Mouse (Mus musculus) MEL-GATA-1-ER (cell line): Measurements from ENCODE around the gene Astn2.

ENCODE experiments used
- DNase-seq: peaks from one replicate; pipeline ENCODE4 v3.0.0-alpha.2; 2012; ENCODE audit warnings: low read depth; ENCODE audit errors: extremely low read depth

Gene Astn2

GRCm38 (mm10) chr4:65874236-65874781 lies 530.1 kb downstream of the Astn2 start:
- DNase-seq: no peak

- DNase-seq: no peak
These were observed 539.9 kb downstream of the Astn2 start for GRCm38 (mm10) chr4:65864551-65864950.

GRCm38 (mm10) chr4:65843191-65843590 lies 561.2 kb downstream of the Astn2 start:
- DNase-seq: no peak

GRCm38 (mm10) chr4:65839550-65840000 lies 564.8 kb downstream of the Astn2 start:
- no peak for DNase-seq

GRCm38 (mm10) chr4:65838781-65839180 lies 565.6 kb downstream of the Astn2 start:
- no peak for DNase-seq

DNA sequence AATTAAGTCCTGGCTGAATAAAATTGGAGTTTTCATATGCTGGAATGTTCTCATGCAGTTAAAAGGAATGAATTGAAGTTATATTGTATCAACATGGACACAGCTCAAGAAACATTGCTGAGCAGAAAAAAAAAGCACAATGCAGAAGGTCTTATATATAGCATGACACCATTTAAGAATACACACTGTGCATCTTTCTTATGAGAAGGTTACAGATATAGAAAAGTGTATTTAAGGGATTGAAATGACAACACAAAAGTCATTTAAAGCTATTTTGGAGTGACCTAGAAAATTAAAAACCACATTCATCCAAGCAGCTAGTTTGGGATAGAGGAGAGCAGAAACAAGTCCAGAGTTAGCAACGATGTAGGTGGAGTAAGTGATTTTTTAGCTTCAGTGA lies 571.4 kb downstream of the Astn2 start:
- no peak for DNase-seq

- DNase-seq: no peak
These were observed 572.5 kb downstream of the Astn2 start for GRCm38 (mm10) chr4:65831872-65832271.

- no peak for DNase-seq
These were observed 573.9 kb downstream of the Astn2 start for GRCm38 (mm10) chr4:65830495-65830894.

DNA sequence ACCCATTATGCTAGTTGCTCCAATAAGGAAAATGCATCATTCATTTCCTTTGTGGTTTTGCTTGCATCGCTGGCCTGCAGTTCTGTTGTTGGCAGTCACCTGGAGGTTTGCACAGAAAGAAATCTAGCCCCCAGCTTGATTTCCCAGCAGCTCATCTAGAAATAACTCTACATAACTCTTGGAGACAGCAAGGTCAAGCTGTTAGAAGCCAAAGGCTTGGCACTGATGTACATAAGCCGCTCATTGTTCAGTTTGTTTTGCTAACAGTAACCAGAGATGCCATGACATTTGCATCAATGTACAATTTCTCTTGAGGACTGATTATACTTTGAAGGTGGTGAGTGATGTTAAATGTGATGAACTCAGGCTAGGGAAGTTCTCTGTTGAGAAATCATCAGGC lies 583.3 kb downstream of the Astn2 start:
- no peak for DNase-seq

GRCm38 (mm10) chr4:65820236-65820635 lies 584.2 kb downstream of the Astn2 start:
- no peak for DNase-seq

DNA sequence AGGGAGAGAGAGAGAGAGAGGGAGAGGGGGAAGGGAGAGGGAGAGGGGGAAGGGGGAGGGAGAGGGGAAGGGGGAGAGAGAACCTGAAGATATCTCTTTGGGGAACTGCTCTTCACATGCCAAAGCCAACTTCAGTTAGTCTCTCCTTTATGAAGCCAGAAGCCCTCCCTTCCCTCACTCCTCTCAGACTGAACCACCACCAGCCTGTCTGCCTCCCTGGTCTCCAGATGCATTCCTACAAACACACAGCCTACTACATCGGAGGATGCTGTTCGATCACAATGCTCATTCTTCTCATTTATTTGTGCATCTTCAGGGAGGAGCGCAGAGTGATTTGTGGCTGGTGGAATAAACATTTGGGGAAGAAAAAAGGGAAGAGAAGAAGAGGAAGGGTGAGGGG lies 584.6 kb downstream of the Astn2 start:
- DNase-seq: no peak

GRCm38 (mm10) chr4:65814176-65814535 lies 590.3 kb downstream of the Astn2 start:
- no peak for DNase-seq

GRCm38 (mm10) chr4:65813500-65814175 lies 590.8 kb downstream of the Astn2 start:
- no peak for DNase-seq

DNA sequence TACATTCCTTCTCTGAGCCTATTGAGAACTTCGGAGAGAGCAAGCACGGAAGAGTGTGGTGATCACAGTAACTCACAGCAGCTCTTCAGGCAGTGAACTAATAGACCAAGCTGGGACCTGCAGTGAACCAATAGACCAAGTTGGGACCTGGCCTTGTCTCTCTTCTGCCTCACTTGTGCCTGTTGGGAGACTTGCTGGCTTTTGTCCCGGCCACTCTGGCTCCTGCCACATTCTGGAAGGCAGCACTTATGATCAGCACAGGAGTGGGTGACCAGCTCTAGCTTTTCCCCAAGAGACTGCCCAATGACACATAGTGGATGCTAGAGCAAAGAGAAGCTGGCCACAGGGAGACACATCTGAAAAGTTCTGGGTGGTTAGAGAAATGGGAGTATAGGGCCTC lies 597.1 kb downstream of the Astn2 start:
- DNase-seq: no peak

GRCm38 (mm10) chr4:65801204-65801603 lies 603.2 kb downstream of the Astn2 start:
- DNase-seq: no peak

DNA sequence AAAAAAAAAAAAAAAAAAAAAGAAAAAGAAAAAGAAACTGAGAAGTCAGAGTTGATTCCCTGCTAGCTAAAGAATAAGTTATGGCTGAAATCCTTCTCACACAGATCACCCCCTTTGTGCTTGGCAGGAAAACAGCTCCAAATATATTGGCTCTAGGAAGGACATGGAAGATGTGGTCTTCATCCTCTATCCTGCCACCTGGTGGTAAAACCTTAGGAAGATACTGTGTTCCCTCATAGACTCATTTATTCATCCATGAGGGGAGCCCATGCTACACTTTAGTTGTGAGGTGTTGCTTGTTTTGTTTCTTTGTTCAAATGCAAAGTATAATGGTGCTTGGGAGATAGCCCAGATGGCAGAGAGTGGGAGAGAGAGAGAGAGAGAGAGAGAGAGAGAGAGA lies 613.4 kb downstream of the Astn2 start:
- no peak for DNase-seq

DNA sequence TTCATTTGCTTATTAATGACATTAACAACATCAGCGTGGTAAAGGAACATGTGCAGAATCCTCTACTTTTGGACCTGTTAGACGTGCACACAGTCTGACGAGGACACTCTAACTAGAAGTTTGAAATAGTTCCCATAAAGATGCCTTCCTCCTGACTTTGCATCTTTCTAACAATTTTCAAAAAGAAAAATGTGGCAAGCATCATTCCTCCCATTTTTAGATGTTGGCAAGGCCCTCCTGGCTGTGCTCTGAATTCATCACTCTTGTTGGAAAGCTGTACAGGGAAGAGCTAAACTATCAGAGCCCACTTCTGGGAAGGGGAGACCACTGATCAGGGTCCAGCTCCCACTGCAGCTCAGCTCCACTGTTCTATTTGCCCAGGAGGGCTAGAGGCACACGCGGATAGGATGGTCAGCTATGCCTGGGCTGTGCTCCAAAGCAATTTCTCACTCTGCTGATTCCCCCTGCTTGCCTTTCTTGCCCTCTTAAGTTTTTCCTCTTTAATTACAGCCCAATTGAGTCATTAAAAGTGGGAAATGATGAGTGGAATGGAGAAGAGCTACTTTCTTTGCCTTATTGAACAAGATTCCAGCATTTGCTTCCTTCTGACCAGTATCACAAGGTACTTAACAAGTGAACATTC lies 630.9 kb downstream of the Astn2 start:
- no peak for DNase-seq

- no peak for DNase-seq
These were observed 633.5 kb downstream of the Astn2 start for GRCm38 (mm10) chr4:65770952-65771351.

DNA sequence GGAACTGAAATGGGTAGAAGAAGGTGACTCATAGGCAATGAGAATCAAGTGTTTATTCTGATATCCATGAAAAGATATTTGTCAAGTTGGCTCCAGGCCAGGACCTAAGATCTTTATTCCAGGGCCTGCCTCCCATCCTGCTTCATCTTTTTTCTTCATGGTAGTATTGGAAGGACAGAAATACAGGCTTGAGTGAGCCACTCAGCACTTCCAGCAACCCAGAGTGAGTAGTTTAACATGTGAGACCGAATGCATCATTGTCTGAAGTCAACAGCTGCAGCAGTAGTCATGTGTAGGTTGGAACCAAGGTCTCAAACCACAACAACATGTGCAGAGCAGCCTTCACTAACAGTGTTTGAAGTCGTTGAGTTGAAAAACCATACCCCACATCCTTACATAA lies 636.5 kb downstream of the Astn2 start:
- DNase-seq: no peak

- DNase-seq: no peak
These were observed 637.0 kb downstream of the Astn2 start for GRCm38 (mm10) chr4:65767431-65767830.

DNA sequence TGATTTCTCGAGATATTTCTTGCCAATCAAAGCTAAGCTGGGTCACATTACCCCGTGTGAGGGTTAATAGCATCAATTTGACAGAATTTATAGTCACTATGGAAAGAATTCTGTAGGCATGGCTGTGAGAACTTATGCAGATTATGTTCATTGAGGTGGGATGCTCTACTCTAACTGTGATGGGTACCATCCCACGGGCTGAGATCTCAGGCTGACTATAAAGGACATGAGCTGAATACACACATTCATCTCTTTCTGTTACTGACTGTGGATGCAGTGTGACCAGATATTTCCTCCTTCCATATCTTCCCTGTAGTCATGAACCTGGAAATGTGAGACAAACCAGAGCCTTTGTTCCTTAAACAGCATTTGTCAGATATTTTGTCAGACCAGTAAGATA lies 639.1 kb downstream of the Astn2 start:
- no peak for DNase-seq

DNA sequence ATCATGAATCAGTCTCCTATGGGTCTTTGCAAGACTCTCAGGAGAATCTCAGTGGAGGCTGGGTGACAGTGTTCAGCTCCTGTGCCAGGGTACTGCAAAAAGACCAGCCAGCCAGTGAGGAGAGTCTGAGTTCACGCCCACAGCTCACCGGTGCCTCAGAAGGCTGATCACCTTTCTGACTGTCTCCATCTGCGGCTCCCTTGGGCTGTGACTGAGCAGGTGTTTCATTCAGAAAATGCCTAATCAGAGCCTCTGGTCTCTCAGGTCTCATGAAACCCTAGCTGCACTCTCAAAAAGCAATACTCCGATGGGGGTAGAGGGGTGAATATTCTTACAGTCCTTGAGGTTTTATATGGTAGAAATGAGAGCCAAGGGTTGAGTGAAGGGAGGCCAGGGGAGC lies 640.1 kb downstream of the Astn2 start:
- DNase-seq: no peak

- no peak for DNase-seq
These were observed 640.6 kb downstream of the Astn2 start for GRCm38 (mm10) chr4:65763823-65764222.
